Mouse (Mus musculus) c-Kit-positive CD71-negative TER-119-negative erythroid progenitor cells, embryonic 14.5 days (primary cell): ENCODE measurements around the gene Ppp2r3d.

Source experiments
- DNase-seq: peaks from one replicate; pipeline ENCODE4 v3.0.0-alpha.2; 2013; ENCODE audit warnings: low read depth

Gene Ppp2r3d

GRCm38 (mm10) chr9:124411553-124411952, 65.1 kb downstream of the Ppp2r3d start:
- no peak for DNase-seq

GRCm38 (mm10) chr9:124408564-124408963, 68.1 kb downstream of the Ppp2r3d start:
- DNase-seq, result no peak
